Mouse (Mus musculus) spleen, adult 2 months (tissue): Measurements from ENCODE around the gene Klc1. TPM values are rescaled to one million over a fixed set of nuclear protein-coding genes. Genes with fewer than 3 reads are reported as not detected.

Experiments
- DNase-seq, 2 experiments: peaks; one replicate each; pipeline versions ENCODE4 v3.0.0 to v3.0.0-alpha.2; 2012 to 2021; ENCODE audit warnings: low spot score in 2 of 2, low read depth in 1 of 2
- H3K27ac ChIP-seq: fragments of 200-500 bp; 2 replicates; pipeline ENCODE4 v1.5.1; 2012; ENCODE audit warnings: low read length, inconsistent platforms; ENCODE audit not compliant: insufficient read depth
- H3K27me3 ChIP-seq: fragments of 200-500 bp; 2 replicates; pipeline ENCODE4 v1.6.1; 2012; ENCODE audit warnings: mild to moderate bottlenecking, moderate library complexity, low read length, inconsistent platforms; ENCODE audit not compliant: control insufficient read depth, insufficient read depth
- H3K36me3 ChIP-seq: fragments of 200-500 bp; 2 replicates; pipeline ENCODE4 v1.6.1; 2012; ENCODE audit warnings: mild to moderate bottlenecking, low read length, inconsistent platforms; ENCODE audit not compliant: control insufficient read depth, insufficient read depth
- H3K4me1 ChIP-seq: fragments of 200-500 bp; 2 replicates; pipeline ENCODE4 v1.6.1; 2011; ENCODE audit warnings: inconsistent platforms; ENCODE audit not compliant: control insufficient read depth, insufficient read depth, insufficient read length
- H3K4me3 ChIP-seq: fragments of 200-500 bp; 2 replicates; pipeline ENCODE4 v1.5.1; 2011; ENCODE audit warnings: mild to moderate bottlenecking, inconsistent platforms; ENCODE audit not compliant: insufficient read depth, insufficient read length; ENCODE audit errors: extremely low read depth
- CTCF ChIP-seq: fragments of 200-500 bp; IDR thresholded peaks from 2 replicates; pipeline ENCODE4 v1.5.1; 2011; ENCODE audit warnings: mild to moderate bottlenecking, inconsistent platforms; ENCODE audit not compliant: insufficient read depth, insufficient read length, insufficient replicate concordance; ENCODE audit errors: extremely low read depth
- POLR2A ChIP-seq: fragments of 200-500 bp; IDR thresholded peaks from 2 replicates; pipeline ENCODE4 v1.6.1; 2011; ENCODE audit warnings: low read depth, low read length, inconsistent platforms
- WGBS: fragments of 180-500 bp; shearing (Covaris S2); methylation state at CpG from one replicate; pipeline ENCODE4 v1.1.7; 2018; 5-methylcytosine and 5-hydroxymethylcytosine counted together
- polyA plus RNA-seq: library from polyadenylated mRNA; depleted of rRNA; stranded (reverse); fragments of >200 nt; gene quantifications from 2 replicates; pipeline ENCODE4 v1.2.3, GENCODE M21; 2012

Gene Klc1
- polyA plus RNA-seq, 1 experiment: 43.5 TPM

DNA sequence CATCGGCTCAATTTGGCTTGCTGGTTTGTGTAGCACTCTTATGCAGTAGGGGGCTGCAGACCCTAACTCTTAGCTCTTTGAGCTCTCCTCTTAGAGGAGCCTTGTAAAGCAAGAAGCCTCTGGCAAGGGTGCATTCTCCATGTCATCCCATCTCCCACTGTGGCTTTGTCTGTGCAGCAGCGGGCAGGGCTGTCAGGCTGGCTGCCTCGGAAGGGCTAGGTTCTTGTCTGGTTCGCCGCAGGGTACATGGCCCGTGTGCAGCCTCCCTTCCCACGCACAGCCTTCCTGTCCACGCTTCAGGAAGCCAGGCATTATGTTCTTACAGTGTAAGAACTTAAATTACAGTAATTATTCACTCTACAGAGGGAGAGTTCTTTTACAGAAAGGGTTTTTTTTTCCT, 40.0 kb upstream of the Klc1 start:
- no peak overlapping the region for H3K4me3 ChIP-seq
- no peak for TF ChIP-seq POLR2A
- TF ChIP-seq CTCF: no peak
- no peak for DNase-seq
- 70% methylated on average over 8 of the region's 8 CpGs for WGBS
- H3K36me3 ChIP-seq: no peaks in the 10 kb centered on the region
- H3K4me1 ChIP-seq: no peaks in the 10 kb centered on the region; the same call in 1 of the 2 replicates
- no peaks in the 10 kb centered on the region for H3K27me3 ChIP-seq
- no peak overlapping the region for H3K27ac ChIP-seq

DNA sequence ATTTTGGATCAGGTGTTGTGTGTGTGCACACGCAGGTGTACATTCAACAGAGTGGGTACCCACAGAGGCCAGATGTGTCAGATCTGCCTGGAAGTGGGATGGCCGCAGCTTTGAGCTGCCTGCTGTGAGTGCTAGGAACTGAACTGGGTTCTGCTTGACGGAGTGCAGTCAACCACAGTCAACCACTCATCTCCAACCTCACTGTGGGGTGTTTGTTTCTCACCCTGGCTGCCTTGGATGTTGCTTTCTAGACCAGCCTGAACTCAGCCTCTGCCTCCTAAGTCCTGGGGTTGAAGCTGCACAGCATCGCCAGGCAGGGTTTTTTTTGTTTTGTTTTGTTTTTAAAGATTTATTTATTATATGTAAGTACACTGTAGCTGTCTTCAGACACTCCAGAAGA, 38.4 kb upstream of the Klc1 start:
- Histone ChIP-seq H3K27me3 (no peaks in the 10 kb centered on the region), H3K4me3 (no peak overlapping the region), H3K4me1 (no peaks in the 10 kb centered on the region), H3K36me3 (peaks cover 4% of the 10 kb centered on the region), H3K27ac (no peak overlapping the region)
- WGBS: 90% methylated on average over 4 of the region's 4 CpGs
- TF ChIP-seq CTCF: no peak
- DNase-seq: no peak

DNA sequence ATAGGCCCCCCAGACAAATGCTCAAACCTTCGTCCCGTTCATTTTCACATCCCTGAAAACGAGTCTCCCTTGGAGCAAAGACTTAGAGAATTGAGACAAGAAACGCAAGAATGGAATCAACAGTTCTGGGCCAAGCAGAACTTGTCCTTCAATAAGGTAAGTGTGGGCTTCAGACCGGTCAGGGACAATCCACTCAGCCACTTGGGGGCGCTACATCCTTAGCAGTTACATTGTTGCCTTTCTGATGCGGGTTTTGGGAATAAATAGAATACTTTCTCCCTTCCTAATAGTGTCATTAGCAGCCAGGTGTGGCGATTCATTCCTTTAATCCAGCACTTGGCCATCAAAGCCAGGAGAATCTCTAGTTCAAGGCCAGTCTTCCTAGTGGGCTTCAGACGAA, 36.0 kb upstream of the Klc1 start:
- WGBS: 79% methylated on average over 9 of the region's 9 CpGs
- peak in 1 of 2 experiments; percentile 30 for DNase-seq
- Histone ChIP-seq H3K27me3 (no peaks in the 10 kb centered on the region), H3K36me3 (peaks cover 6% of the 10 kb centered on the region), H3K4me3 (no peak overlapping the region), H3K4me1 (no peaks in the 10 kb centered on the region), H3K27ac (no peak overlapping the region)
- TF ChIP-seq CTCF (peak; percentile 42; the same call in 1 of the 2 replicates), POLR2A (no peak)

DNA sequence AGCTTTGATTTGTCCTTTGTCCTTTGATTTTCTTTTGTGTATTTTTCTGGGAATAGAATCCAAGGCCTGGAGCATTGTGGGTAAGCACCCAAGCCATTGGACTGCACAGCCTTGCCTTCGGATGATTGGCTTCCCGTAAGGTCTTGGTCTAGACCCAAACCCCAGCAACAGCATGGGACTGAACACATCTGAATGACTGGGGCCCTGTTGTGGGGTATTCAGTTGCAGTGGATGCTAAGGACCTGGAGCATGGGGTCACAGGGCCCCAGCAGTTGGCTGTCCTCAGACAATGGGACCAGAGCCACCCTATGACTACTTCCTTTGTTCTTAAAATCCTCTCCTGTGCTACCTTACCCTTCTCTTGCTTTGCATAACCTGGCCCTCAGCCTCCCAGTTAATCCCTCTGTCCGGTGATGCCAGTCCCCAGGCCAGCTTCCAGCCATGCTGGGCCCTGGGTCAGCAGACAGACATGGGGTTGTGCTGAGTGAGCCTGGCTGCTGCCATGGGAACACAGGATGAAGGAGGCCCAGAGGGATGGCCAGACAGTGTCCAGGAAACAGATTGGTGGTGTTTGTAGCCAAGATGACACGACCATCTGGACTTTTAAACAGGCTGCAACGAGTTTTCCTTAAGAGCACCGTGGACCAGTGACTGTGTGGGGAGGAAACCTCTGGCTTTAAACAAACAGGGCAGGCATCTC, 33.9 kb upstream of the Klc1 start:
- Histone ChIP-seq H3K36me3 (peaks cover 6% of the 10 kb centered on the region), H3K4me1 (no peaks in the 10 kb centered on the region), H3K4me3 (no peak overlapping the region), H3K27ac (no peak overlapping the region), H3K27me3 (no peaks in the 10 kb centered on the region)
- TF ChIP-seq CTCF (no peak), POLR2A (no peak)
- WGBS: 87% methylated on average over 6 of the region's 6 CpGs
- no peak for DNase-seq

DNA sequence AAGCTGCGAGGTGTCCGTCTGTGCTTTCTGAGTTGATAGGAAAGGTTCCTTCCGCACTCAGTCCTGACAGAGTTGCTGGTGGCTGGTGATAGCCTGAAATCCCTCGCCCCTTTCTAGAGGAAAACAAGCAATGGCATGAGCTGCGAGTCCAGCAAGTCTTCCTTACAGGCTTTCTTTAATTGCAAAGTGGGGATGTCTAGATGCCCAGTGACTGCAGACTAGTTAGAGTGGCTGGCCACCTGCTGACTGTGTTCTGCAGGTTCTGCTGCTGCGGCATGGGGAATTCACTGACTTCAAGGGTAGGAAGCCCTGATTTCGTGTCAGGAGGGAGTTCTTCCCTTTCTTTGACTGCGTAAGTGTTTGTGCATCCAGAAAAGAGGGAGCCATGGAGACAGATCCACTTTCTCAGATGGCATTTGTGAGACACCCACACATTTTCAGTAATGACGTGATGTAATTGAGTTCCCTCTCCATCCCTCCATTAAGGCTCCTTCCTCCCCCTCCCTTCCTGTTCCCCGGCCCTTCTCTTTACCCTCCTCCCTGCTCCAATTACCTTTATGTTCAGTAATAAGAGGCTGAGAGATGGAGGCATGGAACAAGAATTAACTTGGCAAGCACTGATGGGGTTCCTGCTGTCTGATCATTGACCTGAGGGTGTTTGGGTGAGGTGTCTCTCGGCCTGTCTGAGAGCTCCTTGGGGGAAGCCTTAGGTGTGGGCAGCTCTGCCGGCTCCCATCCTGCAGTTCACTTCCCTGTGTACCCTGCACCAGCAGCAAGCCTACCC, 33.1 kb upstream of the Klc1 start:
- 87% methylated on average over 12 of the region's 12 CpGs for WGBS

DNA sequence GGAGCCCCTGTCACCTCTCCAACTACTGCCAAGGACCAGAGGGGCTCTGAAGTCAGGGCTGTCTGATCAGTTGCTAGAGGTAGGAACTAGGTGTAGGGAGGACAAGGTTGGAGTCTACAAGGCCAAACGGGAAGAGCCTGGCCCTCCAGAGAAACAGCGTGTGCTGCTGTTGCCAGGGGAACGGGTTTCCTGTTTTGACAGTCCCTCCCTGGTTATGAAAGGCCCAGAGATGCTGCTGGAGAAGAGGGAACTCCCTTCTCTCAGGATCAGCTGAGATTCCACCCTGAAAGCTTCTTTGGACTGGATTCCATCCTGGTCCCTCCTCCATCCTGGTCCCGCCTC, 32.6 kb upstream of the Klc1 start:
- no peaks in the 10 kb centered on the region for H3K27me3 ChIP-seq
- 53% methylated on average over 4 of the region's 4 CpGs for WGBS
- H3K4me3 ChIP-seq: no peak overlapping the region
- H3K4me1 ChIP-seq: no peaks in the 10 kb centered on the region
- no peak for DNase-seq
- TF ChIP-seq CTCF: no peak
- no peak for TF ChIP-seq POLR2A
- peaks cover 6% of the 10 kb centered on the region for H3K36me3 ChIP-seq
- H3K27ac ChIP-seq: no peak overlapping the region

More for the DNA sequence above, 33.1 kb upstream of the Klc1 start:
- no peak overlapping the region for H3K4me3 ChIP-seq
- no peaks in the 10 kb centered on the region for H3K4me1 ChIP-seq
- TF ChIP-seq CTCF (no peak), POLR2A (no peak)
- H3K36me3 ChIP-seq: peaks cover 6% of the 10 kb centered on the region
- H3K27me3 ChIP-seq: no peaks in the 10 kb centered on the region
- H3K27ac ChIP-seq: no peak overlapping the region
- DNase-seq: no peak

DNA sequence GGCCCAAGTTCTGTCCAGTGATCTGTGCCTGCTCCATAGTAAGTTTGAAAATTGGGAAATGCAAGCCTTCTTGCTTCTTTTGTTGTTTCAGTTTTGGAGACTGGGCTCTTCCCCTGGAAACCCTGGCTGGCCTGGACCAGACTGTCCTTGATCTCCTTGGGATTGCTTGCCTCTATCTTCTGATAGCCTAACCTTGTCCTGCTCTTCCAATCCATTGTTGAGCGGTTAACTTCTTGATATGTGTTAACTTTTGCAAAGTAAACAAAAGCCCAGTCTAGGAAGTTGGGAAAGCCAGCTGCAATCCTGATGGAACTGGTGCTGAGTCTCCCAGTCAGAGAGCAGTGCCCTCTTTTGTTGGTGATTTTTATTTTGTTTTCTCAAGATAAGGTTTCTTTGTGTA, 30.7 kb upstream of the Klc1 start:
- Histone ChIP-seq H3K4me3 (no peak overlapping the region), H3K27ac (no peak overlapping the region), H3K27me3 (no peaks in the 10 kb centered on the region), H3K4me1 (no peaks in the 10 kb centered on the region; the same call in 1 of the 2 replicates), H3K36me3 (peaks cover 7% of the 10 kb centered on the region)
- WGBS: 94% methylated on average over 1 of the region's 1 CpGs
- DNase-seq: no peak
- no peak for TF ChIP-seq CTCF
- TF ChIP-seq POLR2A: no peak
